Mouse (Mus musculus) gastrocnemius, postnatal 4 days (tissue): ENCODE measurements around the gene Scml4. TPM values are rescaled to one million over a fixed set of nuclear protein-coding genes. Genes with fewer than 3 reads are reported as not detected.

Experiments used
- DNase-seq, 2 experiments: peaks; one replicate each; pipeline ENCODE4 v3.0.0; 2021 to 2022; ENCODE audit warnings: low spot score in 2 of 2, mixed read lengths in 2 of 2
- total RNA-seq, 2 experiments: library from RNA; stranded (reverse); gene quantifications; 2 replicates each; pipeline ENCODE4 v1.2.3; 2021

Scml4 gene
- total RNA-seq, 2 experiments from 2014 or later: 2.4 to 2.9 TPM

DNA sequence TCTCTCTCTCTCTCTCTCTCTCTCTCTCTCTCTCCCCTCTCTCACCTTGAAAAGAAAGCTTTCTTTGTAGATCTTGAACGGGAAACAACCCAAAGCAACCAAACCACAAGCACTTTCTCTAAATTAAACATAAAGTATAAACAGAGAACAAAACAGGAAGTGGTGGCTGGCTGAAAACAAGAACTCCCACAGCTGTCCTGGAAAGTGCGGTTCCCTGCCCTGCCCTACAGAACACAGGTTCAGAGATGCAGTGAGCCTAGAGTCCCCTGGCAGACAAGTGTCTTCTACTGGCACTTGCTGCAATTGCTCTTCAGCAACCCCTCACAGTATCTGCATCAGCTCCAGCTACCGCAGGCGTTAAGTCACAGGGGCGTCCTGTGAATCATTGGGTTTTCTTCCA, 37.5 kb downstream of the Scml4 start:
- DNase-seq: no peak

DNA sequence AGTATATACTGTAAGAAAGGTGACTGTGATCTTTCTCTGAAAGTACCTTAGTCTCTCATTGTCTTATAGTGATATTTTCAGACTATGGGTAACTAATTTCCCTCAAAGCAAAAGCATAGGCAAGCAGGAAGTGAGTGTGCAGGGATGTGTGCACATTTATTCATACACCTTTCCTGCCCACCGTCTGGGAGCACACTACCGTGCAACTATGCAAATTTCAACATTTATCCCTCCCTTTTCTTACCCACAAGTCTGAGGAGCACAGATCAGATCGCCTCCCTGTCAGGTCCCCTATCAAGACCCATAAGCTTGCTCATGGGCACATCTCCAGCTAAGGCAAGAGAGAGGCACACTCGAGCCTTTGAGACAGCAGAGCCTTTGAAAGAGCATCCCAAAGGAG, 41.2 kb downstream of the Scml4 start:
- no peak for DNase-seq

DNA sequence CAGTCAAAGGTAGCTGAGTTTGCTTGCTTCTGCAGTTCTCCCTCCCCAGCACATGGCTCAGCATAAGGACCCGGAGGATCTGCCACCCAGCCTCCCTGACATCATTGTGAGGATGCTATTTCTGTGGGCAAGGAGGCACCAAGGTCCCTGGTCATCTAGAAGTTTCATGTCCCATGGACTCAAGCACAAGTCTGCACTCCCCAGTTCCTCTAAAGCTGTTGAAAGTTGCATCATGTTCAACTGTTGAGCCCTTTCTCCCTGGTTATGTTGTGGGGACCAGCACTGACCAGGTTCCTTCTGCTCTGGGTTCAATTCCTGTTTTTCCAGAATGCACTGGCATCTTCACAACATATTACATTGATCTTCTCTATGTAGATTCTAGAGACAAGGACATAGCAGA, 42.9 kb downstream of the Scml4 start:
- no peak for DNase-seq

DNA sequence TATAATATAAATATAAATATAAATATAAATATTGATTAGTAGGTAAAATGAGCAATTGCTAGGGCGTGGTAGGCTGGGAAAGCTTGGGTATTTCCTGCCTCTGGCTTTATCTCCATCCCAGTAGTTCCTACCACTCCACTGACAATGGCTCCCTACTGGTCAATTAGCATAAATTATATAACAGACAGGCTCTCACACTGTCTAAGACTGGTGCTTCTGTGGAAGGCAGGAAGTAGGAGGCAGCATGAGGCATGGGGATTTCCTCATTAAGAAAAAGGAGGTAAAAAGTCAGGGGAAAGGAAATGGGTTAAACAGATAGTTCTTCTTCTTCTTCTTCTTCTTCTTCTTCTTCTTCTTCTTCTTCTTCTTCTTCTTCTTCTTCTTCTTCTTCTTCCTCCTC, 48.4 kb downstream of the Scml4 start:
- no peak for DNase-seq

DNA sequence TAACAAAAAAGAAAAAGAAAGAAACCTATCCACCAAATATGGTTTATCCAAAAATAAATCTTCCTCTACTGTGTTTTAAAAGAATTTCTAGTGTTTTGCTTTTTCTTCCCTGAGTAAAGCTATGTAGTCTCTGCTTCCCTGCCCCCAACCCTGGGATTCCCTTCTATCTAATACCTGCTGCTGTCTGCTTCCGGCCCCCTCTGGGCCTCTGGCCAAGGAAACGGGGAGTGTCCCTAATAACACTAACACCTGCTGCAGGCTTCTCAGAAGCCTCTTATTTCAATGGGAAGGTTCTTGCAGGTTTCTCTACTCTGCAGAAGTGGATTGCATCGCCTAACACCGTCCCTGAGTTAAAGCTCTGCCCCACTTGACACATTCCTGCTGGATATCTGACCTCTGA, 50.4 kb downstream of the Scml4 start:
- DNase-seq: no peak

DNA sequence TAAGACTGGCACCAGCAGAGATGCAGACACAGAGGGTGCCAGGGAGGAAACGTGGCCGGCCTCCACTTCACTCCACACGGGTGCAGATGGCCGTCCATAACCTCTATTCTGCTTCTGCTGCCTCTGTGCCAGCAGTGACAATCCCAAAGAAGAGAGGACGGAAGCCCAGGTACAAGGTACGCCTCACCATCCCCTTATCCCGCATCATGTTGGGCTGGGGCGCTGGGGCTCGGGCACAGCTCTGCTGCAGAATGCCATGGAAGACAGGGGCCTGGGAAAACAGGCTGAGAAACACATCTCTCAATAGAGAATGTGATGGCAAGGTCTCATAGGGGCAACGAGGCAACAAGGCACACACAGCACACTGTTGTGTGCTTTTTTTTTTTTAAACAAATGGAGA, 51.9 kb downstream of the Scml4 start:
- DNase-seq: no peak

DNA sequence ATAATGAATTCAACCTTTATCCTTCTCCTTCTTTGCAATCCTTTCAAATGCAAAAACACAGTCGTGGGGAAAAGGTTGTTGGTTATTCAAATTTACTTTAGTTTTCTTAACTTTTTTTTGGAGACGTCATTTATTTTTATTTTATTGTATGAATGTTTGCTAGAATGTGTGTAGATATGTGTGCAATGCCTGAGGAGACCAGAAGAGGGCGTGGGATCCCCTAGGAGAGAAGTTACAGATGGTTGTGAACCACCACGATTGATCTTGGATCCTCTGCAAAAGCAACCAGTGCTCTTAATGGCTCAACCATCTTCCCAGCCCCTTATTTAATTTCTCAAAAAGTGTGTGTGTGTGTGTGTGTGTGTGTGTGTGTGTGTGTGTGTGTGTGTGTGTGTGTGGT, 53.0 kb downstream of the Scml4 start:
- no peak for DNase-seq

- no peak for DNase-seq
These were observed 54.0 kb downstream of the Scml4 start for GRCm38 (mm10) chr10:42914146-42914545.

DNA sequence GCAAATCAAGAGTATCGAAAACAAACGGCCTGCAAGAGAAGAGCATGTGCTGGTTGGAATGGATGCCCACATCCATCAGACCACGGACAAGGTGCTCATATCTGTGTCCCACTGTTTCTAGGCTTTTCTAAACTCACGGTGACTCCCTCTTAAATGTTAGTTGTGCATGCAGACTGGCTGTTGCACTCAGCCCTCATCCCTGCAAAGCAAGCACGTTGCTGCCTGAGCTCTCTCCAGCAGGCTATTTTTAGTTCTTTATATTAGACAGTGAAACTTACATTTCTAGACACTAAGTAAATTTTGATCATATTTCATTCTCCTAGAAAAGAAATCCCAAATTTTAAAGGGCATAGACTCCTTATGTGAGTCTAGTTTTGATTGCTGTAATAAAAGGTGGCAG, 57.2 kb downstream of the Scml4 start:
- DNase-seq: no peak

GRCm38 (mm10) chr10:42919786-42920185, 59.6 kb downstream of the Scml4 start:
- DNase-seq: no peak

- no peak for DNase-seq
These were observed 65.1 kb downstream of the Scml4 start for GRCm38 (mm10) chr10:42925103-42925866.

GRCm38 (mm10) chr10:42930121-42930650, 70.0 kb downstream of the Scml4 start:
- DNase-seq: no peak

GRCm38 (mm10) chr10:42932862-42933480, 72.8 kb downstream of the Scml4 start:
- no peak for DNase-seq

GRCm38 (mm10) chr10:42934672-42935071, 74.5 kb downstream of the Scml4 start:
- peak in 1 of 2 experiments; percentile 38 for DNase-seq

GRCm38 (mm10) chr10:42936205-42936604, 76.0 kb downstream of the Scml4 start:
- DNase-seq: no peak

GRCm38 (mm10) chr10:42938361-42938760, 78.2 kb downstream of the Scml4 start:
- DNase-seq: no peak

DNA sequence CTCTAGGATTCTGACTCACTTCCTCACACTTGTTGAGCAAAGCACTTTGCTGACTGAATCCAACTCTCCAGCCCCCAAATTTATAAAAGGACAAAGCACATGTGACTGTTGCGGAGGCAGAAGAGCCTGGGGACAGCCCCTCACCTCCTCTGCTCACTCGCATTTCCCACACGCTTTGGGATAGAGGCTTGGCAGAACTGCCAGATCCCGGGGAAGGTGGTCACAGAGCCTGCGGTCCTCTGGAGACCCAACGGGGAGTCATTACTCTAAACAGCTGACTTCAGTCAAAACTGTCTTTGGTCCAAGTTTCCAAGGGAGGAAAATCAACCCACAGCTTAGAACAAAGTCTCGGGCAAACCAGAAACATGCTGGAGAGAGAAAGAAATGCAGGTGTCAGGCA, 79.5 kb downstream of the Scml4 start:
- DNase-seq: no peak

- DNase-seq: no peak
These were observed 80.3 kb downstream of the Scml4 start for GRCm38 (mm10) chr10:42940193-42941050.

- no peak for DNase-seq
These were observed 81.1 kb downstream of the Scml4 start for GRCm38 (mm10) chr10:42941278-42941677.

DNA sequence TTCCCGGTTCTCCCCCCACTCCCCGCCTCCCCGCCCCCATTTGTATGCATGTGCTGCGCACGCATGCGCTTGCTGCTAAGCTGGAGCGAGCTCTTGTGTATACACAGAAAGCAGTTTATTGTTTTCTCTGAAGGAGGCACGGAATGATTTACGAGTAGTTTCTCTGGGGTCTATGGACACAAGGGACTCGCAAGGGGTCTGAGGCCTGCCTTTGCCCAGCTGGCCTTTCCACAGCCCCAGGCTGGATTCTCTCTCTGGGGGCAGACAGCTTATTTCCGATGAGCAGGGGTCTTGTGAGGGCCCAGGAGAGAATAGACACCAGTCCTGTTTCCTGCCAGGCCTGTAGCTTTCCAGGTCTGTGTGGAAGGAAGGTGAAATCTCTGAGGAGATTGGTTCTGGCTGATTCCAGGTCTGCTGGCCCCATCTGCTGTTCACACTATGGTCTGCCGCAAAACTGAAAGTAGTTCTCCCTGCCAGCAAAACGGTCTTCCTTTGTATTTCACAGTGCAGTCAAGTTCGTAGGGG, 81.6 kb downstream of the Scml4 start:
- peak in 1 of 2 experiments; percentile 53 for DNase-seq

- DNase-seq: no peak
These were observed 82.1 kb downstream of the Scml4 start for GRCm38 (mm10) chr10:42942300-42942699.
